Mouse (Mus musculus) CD4-positive, CD25-positive, alpha-beta regulatory T cell, adult 4 months (primary cell): Measurements from ENCODE around the gene Hoxa2. TPM values are rescaled to one million over a fixed set of nuclear protein-coding genes. Genes with fewer than 3 reads are reported as not detected.

Experiments used
- ATAC-seq: one replicate; pipeline ENCODE4 v1.8.0; 2017
- polyA plus RNA-seq, 2 experiments: library from polyadenylated mRNA; unstranded; fragments of 100-300 nt; shearing (Covaris generic); gene quantifications; one replicate each; pipeline ENCODE4 v1.2.1; 2017

The Hoxa2 gene
- polyA plus RNA-seq, 2 experiments from 2014 or later, result not detected

GRCm38 (mm10) chr6:52163366-52164031, 1.1 kb downstream of the Hoxa2 start:
- ATAC-seq, result no peak

GRCm38 (mm10) chr6:52162611-52163365, 1.8 kb downstream of the Hoxa2 start:
- ATAC-seq, result no peak

GRCm38 (mm10) chr6:52162093-52162380, 2.6 kb downstream of the Hoxa2 start:
- ATAC-seq, result no peak

- ATAC-seq, result no peak
These were observed 3.1 kb downstream of the Hoxa2 start for GRCm38 (mm10) chr6:52161336-52162092.

- ATAC-seq, result no peak
These were observed 3.9 kb downstream of the Hoxa2 start for GRCm38 (mm10) chr6:52160511-52161335.

GRCm38 (mm10) chr6:52159979-52160378, 4.7 kb downstream of the Hoxa2 start:
- ATAC-seq, result no peak

- ATAC-seq, result no peak
These were observed 5.4 kb downstream of the Hoxa2 start for GRCm38 (mm10) chr6:52159164-52159761.

- ATAC-seq, result peak; percentile 81
These were observed 6.2 kb downstream of the Hoxa2 start, which contains the start of gene Hoxa1 for GRCm38 (mm10) chr6:52158276-52159051. Gene Hoxa1, minus strand, starts transcription at chr6:52158317.

- no peak for ATAC-seq
These were observed 7.0 kb downstream of the Hoxa2 start for GRCm38 (mm10) chr6:52157466-52158275.

- no peak for ATAC-seq
These were observed 8.0 kb downstream of the Hoxa2 start for GRCm38 (mm10) chr6:52156551-52157200.

- ATAC-seq, result no peak
These were observed 9.2 kb downstream of the Hoxa2 start for GRCm38 (mm10) chr6:52155471-52155870.

- ATAC-seq, result no peak
These were observed 10.6 kb downstream of the Hoxa2 start for GRCm38 (mm10) chr6:52154044-52154443.

- no peak for ATAC-seq
These were observed 11.4 kb downstream of the Hoxa2 start for GRCm38 (mm10) chr6:52153270-52153669.

GRCm38 (mm10) chr6:52152226-52153193, 12.1 kb downstream of the Hoxa2 start:
- ATAC-seq, result no peak

GRCm38 (mm10) chr6:52151571-52151970, 13.1 kb downstream of the Hoxa2 start:
- ATAC-seq, result no peak

GRCm38 (mm10) chr6:52150401-52150966, 14.1 kb downstream of the Hoxa2 start:
- ATAC-seq, result no peak

- no peak for ATAC-seq
These were observed 25.5 kb downstream of the Hoxa2 start for GRCm38 (mm10) chr6:52139115-52139514.

GRCm38 (mm10) chr6:52138576-52138975, 26.1 kb downstream of the Hoxa2 start:
- no peak for ATAC-seq
